Mouse (Mus musculus) spleen, adult 2 months (tissue): ENCODE measurements around the gene Exoc6b.

ENCODE experiments used
- CTCF ChIP-seq: fragments of 200-500 bp; IDR thresholded peaks from 2 replicates; pipeline ENCODE4 v1.5.1; 2011; ENCODE audit warnings: mild to moderate bottlenecking, inconsistent platforms; ENCODE audit not compliant: insufficient read depth, insufficient read length, insufficient replicate concordance; ENCODE audit errors: extremely low read depth
- POLR2A ChIP-seq: fragments of 200-500 bp; IDR thresholded peaks from 2 replicates; pipeline ENCODE4 v1.6.1; 2011; ENCODE audit warnings: low read depth, low read length, inconsistent platforms

DNA sequence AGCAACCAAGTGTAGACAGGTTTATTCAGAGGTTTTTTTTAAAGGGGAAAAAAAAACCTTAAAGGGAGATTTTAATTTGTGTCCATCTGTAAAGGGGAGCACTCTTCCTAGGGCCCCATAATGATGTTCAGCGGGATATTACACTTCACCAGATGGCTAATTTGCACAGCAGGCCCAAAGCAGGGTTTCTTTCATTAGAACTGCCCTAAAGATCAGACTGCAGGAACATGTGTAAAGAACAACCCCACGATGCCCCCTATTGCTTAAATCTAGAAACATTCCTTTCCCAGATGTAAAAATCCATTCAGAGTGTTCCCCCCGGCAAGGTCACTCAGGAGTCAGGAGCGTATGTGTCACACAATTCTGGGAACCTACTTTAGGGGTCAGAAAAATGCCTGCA, 202.2 kb downstream of the Exoc6b start:
- no peak for TF ChIP-seq CTCF
- TF ChIP-seq POLR2A, result no peak
